Mouse (Mus musculus) liver, postnatal 0 days (tissue): ENCODE results near the gene Vps18.

Source experiments
- CTCF ChIP-seq: sonication (generic); IDR thresholded peaks from 2 replicates; pipeline ENCODE4 v1.5.1; 2016; ENCODE audit warnings: antibody characterized with exemption, low read depth
- EP300 ChIP-seq: IDR thresholded peaks from 2 replicates; pipeline ENCODE4 v1.6.1; 2016; ENCODE audit warnings: antibody characterized with exemption, low read depth, mild to moderate bottlenecking

GRCm38 (mm10) chr2:119332177-119332661, 43.7 kb downstream of the Vps18 start:
- no peak for TF ChIP-seq CTCF
- no peak for TF ChIP-seq EP300
